Mouse (Mus musculus) hindbrain, postnatal 0 days (tissue): ENCODE results near the gene Adam22. TPM values are rescaled to one million over a fixed set of nuclear protein-coding genes. Genes with fewer than 3 reads are reported as not detected.
A peak's percentile ranks its signal among the peaks of the same experiment; 100 is the strongest.

Experiments used
- ATAC-seq: fragments of 200-750 bp; cut with Nextera tagmentation; 2 replicates; pipeline ENCODE4 v1.8.0; 2017; ENCODE audit warnings: mild to moderate bottlenecking, moderate TSS enrichment, moderate library complexity
- DNase-seq: peaks from one replicate; pipeline ENCODE4 v3.0.0-alpha.2; 2015; ENCODE audit warnings: low spot score
- H3K27ac ChIP-seq: fragments of 300-500 bp; sonication (generic); 2 replicates; pipeline ENCODE4 v1.5.1; 2014; ENCODE audit warnings: mild to moderate bottlenecking
- H3K27me3 ChIP-seq: fragments of 300-500 bp; sonication (generic); 2 replicates; pipeline ENCODE4 v1.6.1; 2014; ENCODE audit warnings: low read length, mixed read lengths; ENCODE audit not compliant: insufficient read depth
- H3K36me3 ChIP-seq: fragments of 300-500 bp; sonication (generic); 2 replicates; pipeline ENCODE4 v1.6.1; 2014; ENCODE audit warnings: low read length, mixed read lengths; ENCODE audit not compliant: insufficient read depth
- H3K4me1 ChIP-seq: fragments of 300-500 bp; sonication (generic); 2 replicates; pipeline ENCODE4 v1.6.1; 2014; ENCODE audit warnings: antibody characterized with exemption, low read length, mixed read lengths; ENCODE audit not compliant: insufficient read depth
- H3K4me2 ChIP-seq: fragments of 300-500 bp; sonication (generic); 2 replicates; pipeline ENCODE4 v1.6.1; 2014; ENCODE audit warnings: low read depth, mild to moderate bottlenecking, low read length, moderate library complexity, mixed read lengths
- H3K4me3 ChIP-seq: fragments of 300-500 bp; sonication (generic); 2 replicates; pipeline ENCODE4 v1.5.1; 2014; ENCODE audit warnings: low read length
- H3K9ac ChIP-seq: fragments of 300-500 bp; sonication (generic); replicated peaks from 2 replicates; pipeline ENCODE4 v1.6.1; 2014; ENCODE audit warnings: mild to moderate bottlenecking, low read length, moderate library complexity, mixed read lengths
- H3K9me3 ChIP-seq: fragments of 300-500 bp; sonication (generic); 2 replicates; pipeline ENCODE4 v1.6.1; 2016; ENCODE audit warnings: low read length, mixed read lengths
- CTCF ChIP-seq: IDR thresholded peaks from 2 replicates; pipeline ENCODE4 v1.5.1; 2016; ENCODE audit warnings: antibody characterized with exemption, control low read depth, low read depth
- WGBS: fragments of 180-500 bp; shearing (Covaris S2); extraction: QIAGEN DNeasy Blood & Tissue Kit; methylation state at CpG from one replicate; pipeline ENCODE4 v1.1.7; 2014; 5-methylcytosine and 5-hydroxymethylcytosine counted together
- polyA plus RNA-seq: library from polyadenylated mRNA; unstranded; fragments of >200 nt; fragmentation: Nextera tagmentation; extraction: Ambion mirVana; gene quantifications from 2 replicates; pipeline ENCODE4 v1.2.1, GENCODE M21; 2015
- total RNA-seq: library from RNA; depleted of rRNA; stranded (reverse); fragments of >200 nt; gene quantifications from 2 replicates; pipeline ENCODE4 v1.2.3, GENCODE M21; 2014

Adam22 gene
- total and polyA plus RNA-seq, 2 experiments from 2014 or later = 46.2 to 81.7 TPM

DNA sequence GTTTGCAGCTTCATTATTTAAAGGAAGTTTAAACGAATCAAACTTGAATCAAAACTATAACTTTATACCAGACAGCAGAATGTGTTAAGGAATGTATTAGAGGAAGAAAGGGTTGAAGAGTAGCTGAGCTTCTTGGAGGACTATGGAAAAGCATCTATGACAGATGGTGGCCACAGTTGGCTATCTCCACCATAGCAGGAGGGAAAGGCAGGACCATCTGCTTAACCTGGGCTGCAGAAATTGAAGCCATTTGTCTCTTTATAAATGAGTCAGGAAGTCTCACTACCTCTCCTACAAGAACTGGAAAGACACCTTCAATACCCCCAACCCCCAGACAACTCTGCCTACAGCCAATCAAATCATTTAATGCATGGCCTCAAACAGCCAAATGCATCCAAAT lies 272.3 kb downstream of the Adam22 start:
- Histone ChIP-seq H3K36me3 (no peaks in the 10 kb centered on the region; the same call in 1 of the 2 replicates), H3K9me3 (no peaks in the 10 kb centered on the region), H3K27ac (0 out of 2 replicates have a peak overlapping the region, but pooled peaks have one; percentile 1), H3K4me1 (no peaks in the 10 kb centered on the region), H3K4me3 (no peak overlapping the region), H3K4me2 (no peak overlapping the region), H3K9ac (no peak overlapping the region), H3K27me3 (no peaks in the 10 kb centered on the region)
- 91% methylated on average over 1 of the region's 1 CpGs for WGBS
- ATAC-seq = peak; percentile 72; the same call in 1 of the 2 replicates
- peak; percentile 53 for DNase-seq
- no peak for TF ChIP-seq CTCF

DNA sequence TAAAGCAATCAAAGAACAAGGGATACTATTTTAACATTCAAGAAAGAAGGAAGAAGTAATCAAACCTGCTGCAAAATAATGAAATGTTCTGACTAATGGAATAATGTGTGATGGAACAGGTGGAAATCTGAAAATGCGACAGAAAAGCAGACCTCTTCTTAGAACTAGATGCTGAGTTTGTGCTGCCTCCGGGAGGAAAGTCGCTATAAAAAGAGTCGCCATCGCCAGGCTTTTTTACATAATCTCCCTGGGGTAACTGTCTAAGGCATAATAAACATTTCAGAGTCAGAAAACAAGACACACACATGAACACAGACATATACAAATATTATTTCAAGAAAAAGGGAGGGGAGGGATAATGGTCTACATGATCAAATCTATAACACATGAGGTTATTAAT lies 273.0 kb downstream of the Adam22 start:
- H3K4me2 ChIP-seq = no peak overlapping the region
- 64% methylated on average over 5 of the region's 5 CpGs for WGBS

GRCm38 (mm10) chr5:8088147-8088546 lies 279.8 kb downstream of the Adam22 start:
- no peak for ATAC-seq
- H3K36me3 ChIP-seq = no peaks in the 10 kb centered on the region; the same call in 1 of the 2 replicates
- H3K4me1 ChIP-seq = no peaks in the 10 kb centered on the region
- H3K27ac ChIP-seq = no peak overlapping the region
- TF ChIP-seq CTCF = no peak
- no peaks in the 10 kb centered on the region for H3K27me3 ChIP-seq
- H3K4me3 ChIP-seq = no peak overlapping the region
- H3K4me2 ChIP-seq = no peak overlapping the region
- H3K9ac ChIP-seq = no peak overlapping the region
- WGBS = 77% methylated on average over 3 of the region's 3 CpGs
- no peak for DNase-seq
- H3K9me3 ChIP-seq = no peaks in the 10 kb centered on the region

More for the DNA sequence above, 273.0 kb downstream of the Adam22 start:
- Histone ChIP-seq H3K4me1 (no peaks in the 10 kb centered on the region), H3K9me3 (no peaks in the 10 kb centered on the region), H3K27me3 (no peaks in the 10 kb centered on the region), H3K36me3 (no peaks in the 10 kb centered on the region; the same call in 1 of the 2 replicates), H3K9ac (no peak overlapping the region), H3K27ac (no peak overlapping the region), H3K4me3 (no peak overlapping the region)
- ATAC-seq (no peak), DNase-seq (no peak)
- TF ChIP-seq CTCF = no peak

DNA sequence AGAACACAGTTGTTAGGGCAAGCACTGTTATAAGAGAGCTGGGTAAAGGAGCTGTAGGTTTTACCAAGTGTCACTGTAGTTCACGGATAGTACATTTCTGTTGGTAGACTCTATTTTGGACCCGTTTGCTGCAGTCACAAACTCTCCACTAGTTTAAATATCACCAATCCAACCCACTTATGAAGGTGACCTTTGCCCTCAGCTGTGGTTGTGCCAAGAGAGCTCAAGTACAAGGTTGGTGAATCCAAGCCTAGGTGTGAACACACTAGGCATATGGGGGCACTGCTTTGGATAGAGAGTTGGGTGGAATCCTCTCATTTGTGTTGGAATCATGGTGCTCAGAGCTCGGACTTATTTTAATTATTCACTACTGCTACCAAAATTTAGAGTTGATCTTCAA lies 282.3 kb downstream of the Adam22 start:
- H3K9me3 ChIP-seq = no peaks in the 10 kb centered on the region
- no peak for TF ChIP-seq CTCF
- H3K4me2 ChIP-seq = no peak overlapping the region
- DNase-seq (no peak), ATAC-seq (no peak)
- H3K36me3 ChIP-seq = no peaks in the 10 kb centered on the region
- H3K9ac ChIP-seq = no peak overlapping the region
- H3K4me3 ChIP-seq = no peak overlapping the region
- no peaks in the 10 kb centered on the region for H3K4me1 ChIP-seq
- H3K27me3 ChIP-seq = no peaks in the 10 kb centered on the region
- no peak overlapping the region for H3K27ac ChIP-seq
- WGBS = 95% methylated on average over 3 of the region's 3 CpGs

- DNase-seq (no peak), ATAC-seq (no peak)
- no peak for TF ChIP-seq CTCF
- no peak overlapping the region for H3K4me2 ChIP-seq
- no peaks in the 10 kb centered on the region for H3K36me3 ChIP-seq
- H3K4me1 ChIP-seq = no peaks in the 10 kb centered on the region
- no peaks in the 10 kb centered on the region for H3K27me3 ChIP-seq
- H3K9ac ChIP-seq = no peak overlapping the region
- WGBS = 77% methylated on average over 20 of the region's 20 CpGs
- H3K4me3 ChIP-seq = no peak overlapping the region
- no peak overlapping the region for H3K27ac ChIP-seq
- H3K9me3 ChIP-seq = no peaks in the 10 kb centered on the region
Observed at GRCm38 (mm10) chr5:8082800-8083509, 285.0 kb downstream of the Adam22 start.

DNA sequence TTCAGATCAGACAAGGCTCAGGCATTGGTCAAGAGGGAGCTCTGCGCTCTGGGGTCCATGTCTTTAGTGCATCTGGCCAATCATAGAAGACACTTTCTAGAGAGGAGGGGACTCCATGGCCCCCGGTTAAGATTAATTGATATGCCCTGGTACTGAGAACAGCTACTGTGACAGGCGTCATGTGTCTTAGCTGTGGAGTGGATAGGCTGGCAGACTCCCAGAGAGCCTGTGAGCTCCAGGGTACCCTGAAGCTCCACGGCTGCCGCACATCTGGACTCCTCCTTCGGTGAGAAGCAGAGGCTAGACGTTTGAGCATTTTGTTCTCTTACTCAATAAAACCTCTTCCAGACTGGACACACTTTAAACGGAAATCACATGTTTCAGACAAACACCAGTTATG lies 290.5 kb downstream of the Adam22 start:
- DNase-seq = no peak
- Histone ChIP-seq H3K4me3 (no peak overlapping the region), H3K27ac (no peak overlapping the region), H3K27me3 (no peaks in the 10 kb centered on the region), H3K4me2 (no peak overlapping the region), H3K9ac (no peak overlapping the region), H3K9me3 (no peaks in the 10 kb centered on the region), H3K36me3 (peaks cover 12% of the 10 kb centered on the region), H3K4me1 (no peaks in the 10 kb centered on the region)
- 84% methylated on average over 8 of the region's 8 CpGs for WGBS
- ATAC-seq = no peak
- no peak for TF ChIP-seq CTCF

DNA sequence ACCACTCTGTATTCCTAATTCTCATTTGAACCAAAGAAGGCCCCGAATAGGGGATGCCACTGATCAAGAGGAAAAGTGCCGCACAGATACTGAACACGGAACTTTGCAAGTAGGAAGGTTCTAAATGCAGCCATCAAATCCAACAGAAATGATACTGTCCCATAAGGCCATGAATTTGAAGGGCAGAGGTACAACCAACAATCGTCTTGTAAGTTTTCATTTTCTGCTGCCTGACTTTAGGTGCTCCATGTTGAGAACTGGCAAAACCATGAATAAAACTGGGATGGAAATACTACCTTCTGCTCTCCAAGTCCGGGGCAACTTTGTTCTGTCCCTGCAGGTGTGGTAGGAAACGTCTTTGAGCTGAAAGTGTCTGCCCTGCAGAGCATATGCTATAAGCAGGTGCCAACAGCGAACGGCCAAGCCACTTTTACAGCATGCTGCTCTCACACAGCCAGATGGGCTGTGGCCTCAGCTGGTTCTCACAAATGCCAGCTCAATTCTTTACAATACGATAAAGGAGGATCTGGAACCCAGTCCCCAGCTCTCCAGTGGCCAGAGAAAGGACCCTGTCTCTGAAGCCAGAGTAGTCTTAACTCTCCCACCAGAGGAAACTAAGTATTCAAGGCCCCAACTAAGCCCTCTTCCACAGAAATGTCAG lies 293.9 kb downstream of the Adam22 start:
- Histone ChIP-seq H3K4me1 (no peaks in the 10 kb centered on the region), H3K4me3 (no peak overlapping the region), H3K36me3 (peaks cover 17% of the 10 kb centered on the region), H3K9me3 (no peaks in the 10 kb centered on the region), H3K27ac (no peak overlapping the region), H3K27me3 (no peaks in the 10 kb centered on the region), H3K9ac (no peak overlapping the region), H3K4me2 (no peak overlapping the region)
- no peak for TF ChIP-seq CTCF
- no peak for DNase-seq
- ATAC-seq = peak; percentile 9; the same call in 1 of the 2 replicates
- 78% methylated on average over 9 of the region's 9 CpGs for WGBS
